Mouse (Mus musculus): ENCODE data around the gene Tmem136. TPM values are rescaled to one million over a fixed set of nuclear protein-coding genes. Genes with fewer than 3 reads are reported as not detected.

Tmem136 gene
- total and polyA plus RNA-seq, 2 experiments: 0.32 to 0.37 TPM

- Histone ChIP-seq H3K4me1 (ENCODE audit: control insufficient read depth, insufficient read depth, low read length) (peaks cover 2% of the 10 kb centered on the region; the same call in 1 of the 2 replicates), H3K36me3 (ENCODE audit: control insufficient read depth, insufficient read depth, low read length) (no peaks in the 10 kb centered on the region), H3K4me3 (ENCODE audit: insufficient read depth, low read depth, low read length) (no peak overlapping the region), H3K9ac (ENCODE audit: low read depth, low read length) (no peak overlapping the region), H3K27ac (replicated peaks; ENCODE audit: insufficient read depth, low read depth, low read length) (no peak overlapping the region), H3K27me3 (ENCODE audit: control insufficient read depth, insufficient read depth, low read length) (no peaks in the 10 kb centered on the region), H3K79me2 (ENCODE audit: control insufficient read depth, insufficient read depth, low read length) (no peaks in the 10 kb centered on the region)
- TF ChIP-seq CTCF (IDR thresholded peaks at IDR 0.05; ENCODE audit: low read depth, low read length): no peak
- no peak for TF ChIP-seq POLR2A (IDR thresholded peaks at IDR 0.05; ENCODE audit: extremely low read depth, insufficient read depth, low read length)
- DNase-seq (ENCODE audit: extremely low read depth, low read depth, low spot score): no peak
- 96% methylated on average over 4 of the region's 4 CpGs for WGBS
These were observed 28.8 kb upstream of the Tmem136 start for GRCm38 (mm10) chr9:43145196-43145595.

DNA sequence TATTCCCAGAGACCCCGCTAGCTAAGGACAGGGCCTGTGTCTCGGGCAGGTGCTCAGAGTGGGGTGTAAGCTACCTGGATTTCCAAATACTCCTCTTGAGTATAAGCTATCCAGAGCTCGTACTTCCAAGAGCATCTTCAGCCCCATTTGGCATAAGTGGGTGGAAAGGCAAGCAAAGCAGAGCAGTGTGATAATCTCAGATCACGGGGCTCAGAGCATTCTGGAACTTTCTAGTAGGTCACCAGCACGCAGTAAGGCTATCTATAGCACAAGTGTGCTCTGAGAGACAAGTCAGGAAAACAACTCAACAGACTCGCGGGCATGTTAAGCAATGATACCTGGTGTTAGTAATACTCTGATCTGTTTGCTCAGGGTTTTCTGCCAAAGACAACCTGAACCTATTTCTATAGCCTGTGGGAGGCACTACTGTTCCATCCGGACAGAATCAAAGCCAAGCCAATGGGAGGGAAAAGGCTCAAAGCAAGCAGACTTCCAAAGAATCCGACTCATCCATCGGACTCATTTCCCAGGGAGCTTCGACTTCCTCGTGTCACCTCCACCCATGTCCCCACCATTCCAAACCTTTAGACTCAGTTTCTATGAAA, 27.9 kb upstream of the Tmem136 start:
- Histone ChIP-seq H3K4me1 (ENCODE audit: control insufficient read depth, insufficient read depth, low read length) (peaks cover 2% of the 10 kb centered on the region; the same call in 1 of the 2 replicates), H3K36me3 (ENCODE audit: control insufficient read depth, insufficient read depth, low read length) (no peaks in the 10 kb centered on the region), H3K27me3 (ENCODE audit: control insufficient read depth, insufficient read depth, low read length) (no peaks in the 10 kb centered on the region), H3K4me3 (ENCODE audit: insufficient read depth, low read depth, low read length) (no peak overlapping the region), H3K9ac (ENCODE audit: low read depth, low read length) (no peak overlapping the region), H3K79me2 (ENCODE audit: control insufficient read depth, insufficient read depth, low read length) (no peaks in the 10 kb centered on the region), H3K27ac (replicated peaks; ENCODE audit: insufficient read depth, low read depth, low read length) (no peak overlapping the region)
- 38% methylated on average over 12 of the region's 12 CpGs for WGBS
- DNase-seq (ENCODE audit: extremely low read depth, low read depth, low spot score): peak; percentile 74
- peak; percentile 40 for TF ChIP-seq CTCF (IDR thresholded peaks at IDR 0.05; ENCODE audit: low read depth, low read length)
- no peak for TF ChIP-seq POLR2A (IDR thresholded peaks at IDR 0.05; ENCODE audit: extremely low read depth, insufficient read depth, low read length)

- WGBS: under 1% methylated on average over 4 of the region's 4 CpGs
- TF ChIP-seq CTCF (IDR thresholded peaks at IDR 0.05; ENCODE audit: low read depth, low read length) (peak; percentile 76), POLR2A (IDR thresholded peaks at IDR 0.05; ENCODE audit: extremely low read depth, insufficient read depth, low read length) (no peak)
- H3K4me3 ChIP-seq (ENCODE audit: insufficient read depth, low read depth, low read length): no peak overlapping the region
- no peak overlapping the region for H3K27ac ChIP-seq (replicated peaks; ENCODE audit: insufficient read depth, low read depth, low read length)
- H3K36me3 ChIP-seq (ENCODE audit: control insufficient read depth, insufficient read depth, low read length): no peaks in the 10 kb centered on the region
- H3K4me1 ChIP-seq (ENCODE audit: control insufficient read depth, insufficient read depth, low read length): peaks cover 2% of the 10 kb centered on the region; the same call in 1 of the 2 replicates
- DNase-seq (ENCODE audit: extremely low read depth, low read depth, low spot score): peak; percentile 46
- H3K27me3 ChIP-seq (ENCODE audit: control insufficient read depth, insufficient read depth, low read length): no peaks in the 10 kb centered on the region
- no peak overlapping the region for H3K9ac ChIP-seq (ENCODE audit: low read depth, low read length)
- no peaks in the 10 kb centered on the region for H3K79me2 ChIP-seq (ENCODE audit: control insufficient read depth, insufficient read depth, low read length)
These were observed 25.5 kb upstream of the Tmem136 start for GRCm38 (mm10) chr9:43141839-43142238.

- 84% methylated on average over 3 of the region's 3 CpGs for WGBS
- no peak for TF ChIP-seq POLR2A (IDR thresholded peaks at IDR 0.05; ENCODE audit: extremely low read depth, insufficient read depth, low read length)
- TF ChIP-seq CTCF (IDR thresholded peaks at IDR 0.05; ENCODE audit: low read depth, low read length): no peak
- DNase-seq (ENCODE audit: extremely low read depth, low read depth, low spot score): no peak
These were observed 17.2 kb upstream of the Tmem136 start for GRCm38 (mm10) chr9:43133525-43133924.

DNA sequence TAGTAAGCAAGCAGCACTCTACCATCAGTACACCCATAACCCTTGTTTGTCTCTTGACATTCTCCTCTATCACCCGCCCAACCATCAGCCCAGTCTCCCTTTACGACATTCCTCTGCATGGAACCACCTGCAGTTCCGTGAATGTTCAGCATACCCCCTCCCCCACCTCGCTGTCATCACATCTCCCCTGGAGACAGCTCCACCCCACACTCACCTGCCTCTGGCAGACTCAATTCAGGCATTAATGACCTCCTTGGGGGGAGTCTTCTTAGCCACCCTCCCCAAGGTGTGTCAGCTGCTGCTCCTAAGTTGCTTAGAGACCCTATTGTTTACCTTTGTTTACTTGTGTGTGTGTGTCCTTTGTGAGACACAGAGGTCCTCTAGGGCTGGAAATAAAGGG, 16.0 kb upstream of the Tmem136 start:
- Histone ChIP-seq H3K36me3 (ENCODE audit: control insufficient read depth, insufficient read depth, low read length) (no peaks in the 10 kb centered on the region), H3K27ac (replicated peaks; ENCODE audit: insufficient read depth, low read depth, low read length) (no peak overlapping the region), H3K9ac (ENCODE audit: low read depth, low read length) (no peak overlapping the region), H3K27me3 (ENCODE audit: control insufficient read depth, insufficient read depth, low read length) (no peaks in the 10 kb centered on the region), H3K79me2 (ENCODE audit: control insufficient read depth, insufficient read depth, low read length) (no peaks in the 10 kb centered on the region), H3K4me3 (ENCODE audit: insufficient read depth, low read depth, low read length) (no peak overlapping the region), H3K4me1 (ENCODE audit: control insufficient read depth, insufficient read depth, low read length) (no peaks in the 10 kb centered on the region)
- no peak for TF ChIP-seq CTCF (IDR thresholded peaks at IDR 0.05; ENCODE audit: low read depth, low read length)
- TF ChIP-seq POLR2A (IDR thresholded peaks at IDR 0.05; ENCODE audit: extremely low read depth, insufficient read depth, low read length): no peak
- no peak for DNase-seq (ENCODE audit: extremely low read depth, low read depth, low spot score)
- WGBS: 54% methylated on average over 4 of the region's 4 CpGs

More at GRCm38 (mm10) chr9:43133525-43133924, 17.2 kb upstream of the Tmem136 start:
- Histone ChIP-seq H3K4me1 (ENCODE audit: control insufficient read depth, insufficient read depth, low read length) (no peaks in the 10 kb centered on the region), H3K27ac (replicated peaks; ENCODE audit: insufficient read depth, low read depth, low read length) (no peak overlapping the region), H3K79me2 (ENCODE audit: control insufficient read depth, insufficient read depth, low read length) (no peaks in the 10 kb centered on the region), H3K36me3 (ENCODE audit: control insufficient read depth, insufficient read depth, low read length) (no peaks in the 10 kb centered on the region), H3K27me3 (ENCODE audit: control insufficient read depth, insufficient read depth, low read length) (no peaks in the 10 kb centered on the region), H3K4me3 (ENCODE audit: insufficient read depth, low read depth, low read length) (no peak overlapping the region), H3K9ac (ENCODE audit: low read depth, low read length) (no peak overlapping the region)

DNA sequence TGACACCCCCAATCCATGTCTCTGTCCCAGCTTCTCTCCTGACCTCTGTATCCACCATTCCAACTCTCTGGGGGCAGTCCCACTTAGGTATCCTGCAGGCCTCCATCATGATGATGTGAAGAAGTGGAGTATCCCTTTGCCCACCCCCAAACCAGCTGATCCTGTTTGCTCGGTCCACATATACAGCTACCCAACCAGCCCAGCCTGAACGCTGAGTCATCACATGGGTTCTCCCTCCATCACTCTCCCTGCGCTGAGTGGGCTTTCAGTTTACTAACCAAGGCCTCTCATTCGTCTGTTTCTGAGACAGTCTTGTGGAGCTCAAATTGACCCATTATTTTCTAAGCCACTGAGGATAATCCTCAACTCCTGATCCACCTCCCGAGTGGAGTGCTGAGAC, 15.6 kb upstream of the Tmem136 start:
- 77% methylated on average over 5 of the region's 5 CpGs for WGBS
- no peaks in the 10 kb centered on the region for H3K27me3 ChIP-seq (ENCODE audit: control insufficient read depth, insufficient read depth, low read length)
- H3K27ac ChIP-seq (replicated peaks; ENCODE audit: insufficient read depth, low read depth, low read length): no peak overlapping the region
- TF ChIP-seq POLR2A (IDR thresholded peaks at IDR 0.05; ENCODE audit: extremely low read depth, insufficient read depth, low read length) (no peak), CTCF (IDR thresholded peaks at IDR 0.05; ENCODE audit: low read depth, low read length) (no peak)
- no peaks in the 10 kb centered on the region for H3K79me2 ChIP-seq (ENCODE audit: control insufficient read depth, insufficient read depth, low read length)
- no peak for DNase-seq (ENCODE audit: extremely low read depth, low read depth, low spot score)
- H3K9ac ChIP-seq (ENCODE audit: low read depth, low read length): no peak overlapping the region
- no peaks in the 10 kb centered on the region for H3K36me3 ChIP-seq (ENCODE audit: control insufficient read depth, insufficient read depth, low read length)
- H3K4me1 ChIP-seq (ENCODE audit: control insufficient read depth, insufficient read depth, low read length): no peaks in the 10 kb centered on the region
- no peak overlapping the region for H3K4me3 ChIP-seq (ENCODE audit: insufficient read depth, low read depth, low read length)

Data from liver, adult 2 months (tissue).